Mouse (Mus musculus) heart, adult 10 weeks (tissue): ENCODE measurements around the gene Gm17581. TPM values are rescaled to one million over a fixed set of nuclear protein-coding genes. Genes with fewer than 3 reads are reported as not detected.

Experiments used
- polyA plus RNA-seq: library from polyadenylated mRNA; stranded (reverse); fragments of 350-450 nt; fragmentation: Illumina TruSeq; extraction: RNeasy Lipid Tissue Mini Kit (QIAGEN cat#74804); gene quantifications from one replicate; pipeline ENCODE4 v1.2.3, GENCODE M21; 2014; ENCODE audit warnings: low read depth, low replicate concordance

The Gm17581 gene
- not detected for polyA plus RNA-seq

DNA sequence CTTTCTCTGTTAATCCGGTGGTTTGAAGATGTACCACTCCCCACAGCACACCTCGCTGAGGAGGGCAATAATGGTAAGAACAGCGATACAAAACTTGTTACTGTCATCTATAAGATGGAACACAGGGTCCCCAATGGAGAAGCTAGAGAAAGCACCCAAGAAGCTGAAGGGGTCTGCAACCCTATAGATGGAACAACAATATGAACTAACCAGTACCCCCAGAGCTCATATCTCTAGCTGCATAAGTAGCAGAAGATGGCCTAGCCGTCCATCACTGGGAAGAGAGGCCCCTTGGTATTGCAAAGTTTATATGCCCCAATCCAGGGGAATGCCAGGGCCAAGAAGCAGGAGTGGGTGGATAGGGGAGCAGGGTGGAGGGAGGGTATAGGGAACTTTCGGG lies at the start of gene Gm17581:
Gm17581 (minus strand) TSS at position 101 of the 400 bp plus-strand sequence.

DNA sequence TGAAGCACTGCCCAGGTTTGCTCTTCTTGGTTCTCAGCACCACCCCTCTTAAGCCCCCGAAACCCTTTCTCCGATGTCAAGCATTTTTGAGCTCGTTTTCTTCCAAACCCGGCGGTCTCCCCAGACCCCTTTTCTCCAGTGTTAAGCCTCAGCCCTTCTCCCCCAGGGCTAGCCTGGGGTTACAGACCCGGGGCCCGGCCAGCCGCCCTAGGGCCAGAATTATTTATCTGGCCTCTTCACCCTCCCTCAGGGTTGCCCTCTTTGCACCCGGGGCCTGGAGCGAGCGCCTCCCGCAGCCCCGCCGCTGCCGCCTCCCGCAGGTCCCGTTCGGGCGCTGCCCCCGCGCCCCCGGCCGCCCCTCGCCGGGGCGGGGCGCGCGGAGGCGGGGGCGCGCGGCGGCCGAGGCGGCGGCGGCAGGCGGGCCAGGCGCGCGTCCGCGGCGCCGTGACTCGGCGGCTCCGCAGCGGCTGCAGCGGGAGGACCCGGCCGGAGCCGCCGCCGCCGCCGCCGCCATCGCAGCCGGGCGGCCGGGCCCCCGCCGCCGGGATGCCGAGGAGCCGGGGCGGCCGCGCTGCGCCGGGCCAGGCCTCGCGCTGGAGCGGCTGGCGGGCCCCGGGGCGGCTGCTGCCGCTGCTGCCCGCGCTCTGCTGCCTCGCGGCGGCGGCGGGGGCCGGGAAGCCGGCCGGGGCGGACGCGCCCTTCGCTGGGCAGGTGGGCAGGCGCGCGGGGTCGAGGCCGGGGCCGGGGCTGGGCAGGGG lies 39.4 kb upstream of the Gm17581 start, which contains the start of gene Mmp24:
Mmp24 (plus strand) TSS at position 416 of the 758 bp plus-strand sequence.

DNA sequence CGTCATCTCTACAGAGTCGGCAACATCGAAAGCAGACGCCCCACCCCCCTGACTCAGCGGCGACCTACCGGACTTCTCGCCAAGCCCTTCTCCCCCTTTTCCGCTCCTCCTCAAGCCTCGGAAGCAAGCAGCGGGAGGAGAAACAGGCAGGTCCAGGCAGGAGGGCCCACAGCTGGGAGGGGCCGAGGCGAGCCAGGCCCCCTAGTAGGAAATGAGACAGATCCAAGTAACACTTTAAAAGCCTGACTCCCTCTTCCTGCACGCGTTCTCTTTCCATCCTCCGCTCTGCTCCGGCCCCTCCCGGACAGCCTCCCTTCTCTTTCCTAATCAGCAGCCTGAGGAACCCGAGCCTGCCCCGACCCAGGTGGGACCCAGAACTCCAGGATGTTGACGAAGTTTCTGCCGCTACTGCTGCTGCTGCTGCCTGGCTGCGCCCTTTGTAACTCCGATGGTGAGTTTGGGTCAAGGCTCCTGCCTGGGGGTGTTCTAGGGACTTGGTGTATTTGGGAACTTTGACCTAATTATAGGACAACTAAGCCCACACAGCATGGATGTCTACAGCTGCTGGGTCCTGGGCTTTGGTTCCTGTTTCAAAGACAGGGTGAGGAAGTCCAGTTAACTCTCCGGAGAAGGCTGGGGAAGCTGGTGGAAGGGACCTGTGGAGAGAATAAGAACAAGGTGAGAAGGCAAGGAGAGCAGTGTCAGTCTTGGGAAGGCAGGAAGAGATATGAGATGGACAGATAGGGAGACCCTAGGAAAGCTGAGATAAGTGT lies 15.5 kb upstream of the Gm17581 start, which contains the start of gene Procr:
Procr (plus strand) TSS at position 104 of the 773 bp plus-strand sequence.

DNA sequence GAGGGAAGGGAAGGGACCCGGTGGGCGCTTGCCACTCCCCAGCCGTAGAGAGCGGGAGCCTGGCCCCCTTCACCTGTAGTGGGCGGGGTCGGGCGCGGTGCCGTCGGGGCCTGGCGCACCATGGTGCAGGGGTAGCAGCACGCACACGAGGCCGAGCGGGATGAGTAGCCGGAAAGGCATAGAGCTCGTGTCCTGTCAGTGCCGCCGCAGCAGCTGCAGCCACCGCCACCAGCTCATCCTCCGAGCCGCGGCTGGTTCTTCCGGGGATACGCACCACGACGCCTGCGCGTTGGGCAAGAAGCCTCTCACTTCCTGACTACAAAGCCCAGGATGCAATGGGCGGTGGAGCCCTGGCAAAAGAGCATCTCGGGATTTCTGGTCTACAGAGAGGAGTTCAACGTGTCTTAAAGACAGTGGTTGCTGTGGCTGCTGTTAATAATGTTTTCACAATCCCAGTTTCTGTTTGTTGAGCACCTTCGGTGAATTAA lies 6.5 kb downstream of the Gm17581 start, which contains the start of gene Edem2:
Edem2 (minus strand) TSS at position 318 of the 488 bp plus-strand sequence.

GRCm38 (mm10) chr2:155691723-155692493 lies 43.8 kb downstream of the Gm17581 start, which contains the start of gene Trpc4ap:
Gene Trpc4ap, minus strand, starts transcription at chr2:155692384.

Other genes with a start within 250 kb of the Gm17581 start
- gene Acss2, start 217.9 kb downstream of the Gm17581 start, polyA plus RNA-seq, result 38.2 TPM
- 1.6 TPM for gene Ggt7, start 217.6 kb downstream of the Gm17581 start, polyA plus RNA-seq
- gene Gss, start 143.1 kb downstream of the Gm17581 start, polyA plus RNA-seq, result 15.9 TPM
- 81.8 TPM for gene Myh7b, start 124.7 kb downstream of the Gm17581 start, polyA plus RNA-seq
- gene Trpc4ap, start 43.5 kb downstream of the Gm17581 start, polyA plus RNA-seq, result 92.4 TPM
- gene Edem2, start 6.4 kb downstream of the Gm17581 start, polyA plus RNA-seq, result 13.9 TPM
- 1.9 TPM for gene Procr, start 15.3 kb upstream of the Gm17581 start, polyA plus RNA-seq
- not detected for gene Mmp24, start 39.5 kb upstream of the Gm17581 start, polyA plus RNA-seq
- gene BC029722, start 83.6 kb upstream of the Gm17581 start, polyA plus RNA-seq, result 41.8 TPM
- gene Eif6, start 91.1 kb upstream of the Gm17581 start, polyA plus RNA-seq, result 35.1 TPM
- not detected for gene Fam83c, start 99.0 kb upstream of the Gm17581 start, polyA plus RNA-seq
- 239 TPM for gene Uqcc1, start 194.4 kb upstream of the Gm17581 start, polyA plus RNA-seq
- not detected for gene Gm15557, start 204.9 kb upstream of the Gm17581 start, polyA plus RNA-seq
- gene Gdf5, start 209.5 kb upstream of the Gm17581 start, polyA plus RNA-seq, result not detected
- gene Cep250, start 220.6 kb upstream of the Gm17581 start, polyA plus RNA-seq, result 6.9 TPM